Mouse (Mus musculus) midbrain, embryonic 16.5 days (tissue): ENCODE measurements around the gene Ttc21a. TPM values are rescaled to one million over a fixed set of nuclear protein-coding genes. Genes with fewer than 3 reads are reported as not detected.

Experiments
- ATAC-seq: fragments of 200-750 bp; cut with Nextera tagmentation; 2 replicates; pipeline ENCODE4 v1.8.0; 2017; ENCODE audit warnings: moderate TSS enrichment
- H3K27ac ChIP-seq: fragments of 300-500 bp; sonication (generic); 2 replicates; pipeline ENCODE4 v1.5.1; 2014; ENCODE audit warnings: mild to moderate bottlenecking, low read length, mixed read lengths
- H3K27me3 ChIP-seq: fragments of 300-500 bp; sonication (generic); 2 replicates; pipeline ENCODE4 v1.6.1; 2014; ENCODE audit warnings: low read depth, low read length, mixed read lengths; ENCODE audit not compliant: control insufficient read depth, insufficient read depth
- H3K36me3 ChIP-seq: fragments of 300-500 bp; sonication (generic); 2 replicates; pipeline ENCODE4 v1.6.1; 2014; ENCODE audit warnings: mild to moderate bottlenecking, low read length, moderate library complexity, mixed read lengths; ENCODE audit not compliant: control insufficient read depth, insufficient read depth
- H3K4me1 ChIP-seq: fragments of 300-500 bp; sonication (generic); 2 replicates; pipeline ENCODE4 v1.6.1; 2014; ENCODE audit warnings: mild to moderate bottlenecking, low read length, mixed read lengths; ENCODE audit not compliant: control insufficient read depth, insufficient read depth
- H3K4me2 ChIP-seq: fragments of 300-500 bp; sonication (generic); 2 replicates; pipeline ENCODE4 v1.6.1; 2014; ENCODE audit warnings: mild to moderate bottlenecking, low read length, mixed read lengths
- H3K4me3 ChIP-seq: fragments of 300-500 bp; sonication (generic); 2 replicates; pipeline ENCODE4 v1.5.1; 2014; ENCODE audit warnings: low read depth, mild to moderate bottlenecking, low read length, moderate library complexity, mixed read lengths
- H3K9ac ChIP-seq: fragments of 300-500 bp; sonication (generic); 2 replicates; pipeline ENCODE4 v1.6.1; 2014; ENCODE audit warnings: low read depth, low read length, mixed read lengths
- H3K9me3 ChIP-seq: fragments of 300-500 bp; sonication (generic); replicated peaks from 2 replicates; pipeline ENCODE4 v1.6.1; 2014; ENCODE audit warnings: mild to moderate bottlenecking, low read length, mixed read lengths; ENCODE audit not compliant: control insufficient read depth, poor library complexity, severe bottlenecking
- WGBS: fragments of 180-500 bp; shearing (Covaris S2); extraction: QIAGEN DNeasy Blood & Tissue Kit; methylation state at CpG from one replicate; pipeline ENCODE4 v1.1.7; 2014; 5-methylcytosine and 5-hydroxymethylcytosine counted together
- polyA plus RNA-seq: library from polyadenylated mRNA; unstranded; fragments of >200 nt; fragmentation: Nextera tagmentation; extraction: Ambion mirVana; gene quantifications from 2 replicates; pipeline ENCODE4 v1.2.1, GENCODE M21; 2015

The Ttc21a gene
- polyA plus RNA-seq, 1 experiment from 2014 or later = 1.0 TPM

DNA sequence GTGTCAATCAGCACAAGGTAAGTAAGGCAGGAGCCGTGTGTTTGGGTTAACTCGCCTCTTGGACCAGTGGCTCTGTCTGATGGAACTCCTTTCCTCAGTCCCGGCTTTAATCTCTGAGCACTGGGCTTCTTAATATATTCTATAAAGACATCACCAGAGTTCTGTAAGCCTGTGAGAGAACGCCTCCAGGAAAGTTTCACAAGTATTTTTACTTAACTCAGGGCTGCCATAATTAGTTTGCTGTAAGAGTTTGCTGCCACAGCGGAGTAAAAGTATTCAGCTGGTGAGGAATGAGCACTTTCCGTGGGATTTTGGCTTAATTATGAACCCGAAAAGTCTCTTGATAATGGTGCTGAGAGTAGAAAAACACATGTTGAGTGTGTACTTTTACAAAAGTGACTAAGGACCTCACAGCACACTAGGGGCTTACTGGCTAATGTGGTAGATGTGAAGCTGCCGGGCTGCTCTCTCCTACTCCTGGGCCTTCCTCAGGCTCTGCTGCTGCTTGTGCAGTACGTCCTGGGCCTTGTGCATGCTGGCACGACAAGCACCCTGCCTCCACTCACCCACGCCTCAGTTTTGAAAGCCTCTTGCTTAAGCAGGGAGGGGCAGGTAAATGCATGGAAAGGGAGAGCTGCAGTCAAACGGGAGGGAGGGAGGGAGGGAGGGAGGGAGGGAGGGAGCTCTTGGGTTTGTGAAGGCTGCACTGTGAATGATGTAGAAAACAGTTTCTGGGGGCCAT lies 34.8 kb upstream of the Ttc21a start:
- H3K36me3 ChIP-seq = peaks cover 25% of the 10 kb centered on the region
- no peak overlapping the region for H3K27ac ChIP-seq
- no peaks in the 10 kb centered on the region for H3K4me1 ChIP-seq
- no peaks in the 10 kb centered on the region for H3K9me3 ChIP-seq
- no peak overlapping the region for H3K4me2 ChIP-seq
- no peak overlapping the region for H3K9ac ChIP-seq
- 90% methylated on average over 11 of the region's 12 CpGs for WGBS
- no peak overlapping the region for H3K4me3 ChIP-seq
- ATAC-seq = no peak
- no peaks in the 10 kb centered on the region for H3K27me3 ChIP-seq

DNA sequence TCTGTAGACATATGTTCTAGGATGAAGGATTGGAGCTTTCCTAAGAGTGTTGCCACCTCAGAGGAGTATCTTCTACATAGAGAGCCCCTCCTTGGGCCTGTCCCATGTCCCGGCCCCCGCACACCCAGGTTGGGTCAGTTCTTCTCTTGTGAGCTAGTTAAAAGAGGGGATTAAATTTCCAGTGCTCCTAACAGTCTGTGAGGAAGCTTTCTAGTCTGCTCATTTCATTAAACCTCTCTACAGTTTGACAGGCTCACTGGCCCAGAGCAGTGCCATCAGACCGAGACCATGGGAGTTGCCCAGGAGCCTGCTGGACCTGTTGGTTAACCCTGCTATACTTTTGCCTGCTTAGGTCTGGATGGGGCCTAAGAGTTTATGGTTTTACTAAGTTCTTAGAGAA lies 28.7 kb upstream of the Ttc21a start:
- H3K4me2 ChIP-seq = no peak overlapping the region
- H3K27me3 ChIP-seq = no peaks in the 10 kb centered on the region
- ATAC-seq = no peak
- no peaks in the 10 kb centered on the region for H3K4me1 ChIP-seq
- 98% methylated on average over 3 of the region's 3 CpGs for WGBS
- no peak overlapping the region for H3K27ac ChIP-seq
- no peaks in the 10 kb centered on the region for H3K9me3 ChIP-seq
- H3K36me3 ChIP-seq = peaks cover 62% of the 10 kb centered on the region
- no peak overlapping the region for H3K4me3 ChIP-seq
- no peak overlapping the region for H3K9ac ChIP-seq

DNA sequence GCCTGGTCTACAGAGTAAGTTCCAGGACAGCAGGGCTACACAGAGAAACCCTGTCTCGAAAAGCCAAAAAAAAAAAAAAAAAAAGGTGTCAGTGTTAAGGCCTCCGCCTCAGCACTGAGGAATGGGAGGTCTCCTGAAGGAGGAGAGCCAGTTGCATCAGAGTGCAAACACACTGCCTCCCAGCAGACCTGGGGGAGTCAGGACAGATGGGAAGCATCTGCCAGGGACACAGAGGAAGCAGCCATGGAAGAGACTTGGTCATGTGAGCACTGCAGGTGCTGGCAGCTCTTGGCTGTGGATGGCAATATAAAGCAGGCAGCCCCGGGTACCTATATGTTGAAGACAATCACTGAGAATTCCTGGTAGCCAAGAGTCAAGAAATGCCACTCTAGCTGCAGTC lies 27.5 kb upstream of the Ttc21a start:
- Histone ChIP-seq H3K27ac (no peak overlapping the region), H3K9me3 (no peaks in the 10 kb centered on the region), H3K27me3 (no peaks in the 10 kb centered on the region), H3K36me3 (peaks cover 61% of the 10 kb centered on the region), H3K4me2 (no peak overlapping the region), H3K4me3 (no peak overlapping the region), H3K4me1 (no peaks in the 10 kb centered on the region), H3K9ac (no peak overlapping the region)
- ATAC-seq = no peak
- WGBS = 94% methylated on average over 3 of the region's 3 CpGs

DNA sequence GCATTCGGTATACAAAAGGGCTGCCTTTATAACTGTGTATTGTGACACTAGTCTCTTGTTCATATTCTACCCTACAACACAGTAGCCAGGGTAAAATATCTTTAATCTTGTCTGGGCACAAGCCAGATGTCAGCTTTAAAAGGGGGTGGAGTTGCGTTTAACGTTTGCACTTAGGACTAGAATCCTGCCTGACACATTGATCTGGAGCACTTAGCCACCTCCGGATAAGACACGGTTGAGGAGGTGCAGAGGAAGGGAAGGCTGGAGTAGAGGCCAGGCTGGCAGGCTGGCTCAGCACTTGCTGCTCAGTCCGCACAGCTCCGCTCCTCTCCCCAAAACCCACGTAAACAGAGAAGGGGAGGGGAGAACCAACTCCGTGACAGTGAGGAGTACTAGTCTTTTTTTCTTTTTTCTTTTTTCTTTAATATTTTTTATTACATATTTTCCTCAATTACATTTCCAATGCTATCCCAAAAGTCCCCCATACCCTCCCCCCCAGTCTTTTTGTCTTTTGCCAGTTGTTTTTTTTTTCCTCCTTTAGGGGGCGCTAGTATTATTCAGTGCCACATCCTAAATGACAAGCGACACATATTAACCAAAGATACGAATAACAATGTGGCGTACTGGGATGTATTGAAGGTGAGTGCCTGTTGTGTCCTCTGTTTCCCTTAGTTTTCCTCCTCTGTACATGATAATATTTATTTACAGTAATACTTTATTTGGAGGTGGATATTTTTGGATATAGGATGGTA lies 24.1 kb upstream of the Ttc21a start:
- Histone ChIP-seq H3K9ac (no peak overlapping the region), H3K36me3 (peaks cover 48% of the 10 kb centered on the region), H3K4me3 (no peak overlapping the region), H3K4me1 (no peaks in the 10 kb centered on the region), H3K27me3 (no peaks in the 10 kb centered on the region), H3K27ac (no peak overlapping the region), H3K4me2 (no peak overlapping the region), H3K9me3 (no peaks in the 10 kb centered on the region)
- 76% methylated on average over 13 of the region's 13 CpGs for WGBS
- ATAC-seq = no peak

DNA sequence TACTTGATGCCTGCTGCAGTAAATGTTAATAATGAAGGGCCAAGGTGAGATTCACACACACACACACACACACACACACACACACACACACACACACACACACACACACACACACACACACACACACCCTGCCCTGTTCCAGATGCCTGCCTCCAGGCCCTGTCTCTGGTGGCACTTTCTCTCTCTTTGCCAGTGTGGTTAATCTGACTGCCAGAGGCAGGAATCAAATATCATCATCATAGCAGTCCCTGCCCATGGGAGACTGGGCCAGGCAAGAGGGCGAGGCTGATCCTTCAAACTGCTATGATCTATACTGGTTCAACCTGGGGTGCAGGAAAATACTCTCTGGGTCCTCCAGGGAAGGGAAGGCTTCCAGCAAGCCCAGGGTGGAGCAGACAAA lies 17.5 kb upstream of the Ttc21a start:
- H3K9me3 ChIP-seq = no peaks in the 10 kb centered on the region
- no peak for ATAC-seq
- 88% methylated on average over 1 of the region's 1 CpGs for WGBS
- H3K4me2 ChIP-seq = no peak overlapping the region
- peaks cover 40% of the 10 kb centered on the region for H3K36me3 ChIP-seq
- no peaks in the 10 kb centered on the region for H3K27me3 ChIP-seq
- no peak overlapping the region for H3K4me3 ChIP-seq
- H3K9ac ChIP-seq = no peak overlapping the region
- no peaks in the 10 kb centered on the region for H3K4me1 ChIP-seq
- H3K27ac ChIP-seq = no peak overlapping the region

DNA sequence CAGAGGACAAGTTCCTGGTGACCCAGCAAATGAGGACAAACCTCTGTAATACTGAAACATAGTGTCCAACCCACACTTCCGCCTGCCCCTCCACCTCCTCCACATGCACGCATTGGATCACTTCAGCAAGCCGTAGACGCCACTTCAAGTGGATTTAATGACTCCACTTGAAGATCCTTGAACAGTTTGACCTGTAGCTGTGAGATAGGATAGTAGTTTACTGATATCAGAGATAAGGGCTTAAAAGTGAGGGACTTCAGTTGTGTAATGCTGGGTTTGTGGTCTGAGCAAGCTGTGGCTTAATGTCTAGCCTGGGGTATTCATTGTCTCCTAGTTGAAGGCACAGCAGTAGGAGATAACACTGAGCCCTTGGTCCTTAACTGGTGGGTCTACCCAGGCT lies 13.9 kb upstream of the Ttc21a start:
- H3K27me3 ChIP-seq = no peaks in the 10 kb centered on the region
- H3K9me3 ChIP-seq = no peaks in the 10 kb centered on the region
- no peak overlapping the region for H3K27ac ChIP-seq
- no peaks in the 10 kb centered on the region for H3K4me1 ChIP-seq
- WGBS = 91% methylated on average over 4 of the region's 4 CpGs
- no peak overlapping the region for H3K4me2 ChIP-seq
- H3K9ac ChIP-seq = no peak overlapping the region
- H3K36me3 ChIP-seq = peaks cover 61% of the 10 kb centered on the region
- no peak for ATAC-seq
- no peak overlapping the region for H3K4me3 ChIP-seq

DNA sequence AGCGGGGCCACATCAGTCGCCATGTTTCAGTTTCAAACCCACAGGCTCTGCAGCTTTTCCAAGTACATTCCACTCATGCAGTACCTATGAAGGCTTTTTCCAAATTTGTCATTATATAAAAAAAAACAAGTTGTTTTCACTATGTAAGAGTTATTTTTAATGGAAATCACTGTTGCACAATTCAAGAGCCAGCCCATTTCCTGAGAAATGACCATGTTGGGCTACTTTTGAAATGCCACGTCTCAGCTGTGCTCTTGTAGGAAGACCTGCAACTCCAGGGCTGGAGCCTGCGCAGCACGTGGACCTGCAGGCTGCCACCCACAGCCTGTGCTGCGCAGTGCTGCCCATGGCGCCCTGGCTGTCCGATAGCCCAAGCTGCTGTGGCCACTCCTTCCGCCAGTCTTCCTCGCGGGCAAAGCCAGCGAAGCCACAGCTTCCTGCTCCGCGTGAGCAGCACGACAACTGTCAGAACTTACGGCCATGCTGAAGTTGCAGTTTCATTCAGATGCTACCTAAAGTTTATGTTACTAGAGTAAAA lies 12.2 kb upstream of the Ttc21a start:
- no peaks in the 10 kb centered on the region for H3K27me3 ChIP-seq
- no peak overlapping the region for H3K27ac ChIP-seq
- peaks cover 55% of the 10 kb centered on the region for H3K36me3 ChIP-seq
- WGBS = 93% methylated on average over 16 of the region's 16 CpGs
- H3K9ac ChIP-seq = no peak overlapping the region
- H3K9me3 ChIP-seq = no peaks in the 10 kb centered on the region
- no peak overlapping the region for H3K4me2 ChIP-seq
- ATAC-seq = no peak
- no peak overlapping the region for H3K4me3 ChIP-seq
- H3K4me1 ChIP-seq = no peaks in the 10 kb centered on the region

DNA sequence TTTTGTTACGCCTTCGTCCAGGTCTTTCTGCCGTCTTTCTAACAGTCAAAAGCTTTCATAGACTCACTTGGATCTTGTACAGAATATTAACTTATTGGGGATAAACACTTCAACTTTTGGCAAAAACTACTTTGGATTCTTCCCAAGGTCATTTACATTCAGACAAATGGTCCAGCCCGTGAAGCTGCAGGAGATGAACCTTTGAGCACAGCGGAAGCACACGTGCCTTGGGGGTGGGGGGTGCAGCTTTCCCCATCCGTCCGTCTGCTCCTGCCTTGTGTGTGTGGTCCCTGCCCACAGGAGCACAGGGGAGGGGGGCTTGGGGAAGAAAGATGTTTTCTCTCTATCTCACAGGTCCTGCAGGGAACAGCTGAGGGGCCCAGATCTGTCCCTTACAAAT lies 11.7 kb upstream of the Ttc21a start:
- 77% methylated on average over 8 of the region's 8 CpGs for WGBS
- ATAC-seq = no peak
- Histone ChIP-seq H3K27me3 (no peaks in the 10 kb centered on the region), H3K36me3 (peaks cover 55% of the 10 kb centered on the region), H3K27ac (no peak overlapping the region), H3K4me1 (no peaks in the 10 kb centered on the region), H3K4me3 (no peak overlapping the region), H3K9me3 (no peaks in the 10 kb centered on the region), H3K9ac (no peak overlapping the region), H3K4me2 (no peak overlapping the region)

DNA sequence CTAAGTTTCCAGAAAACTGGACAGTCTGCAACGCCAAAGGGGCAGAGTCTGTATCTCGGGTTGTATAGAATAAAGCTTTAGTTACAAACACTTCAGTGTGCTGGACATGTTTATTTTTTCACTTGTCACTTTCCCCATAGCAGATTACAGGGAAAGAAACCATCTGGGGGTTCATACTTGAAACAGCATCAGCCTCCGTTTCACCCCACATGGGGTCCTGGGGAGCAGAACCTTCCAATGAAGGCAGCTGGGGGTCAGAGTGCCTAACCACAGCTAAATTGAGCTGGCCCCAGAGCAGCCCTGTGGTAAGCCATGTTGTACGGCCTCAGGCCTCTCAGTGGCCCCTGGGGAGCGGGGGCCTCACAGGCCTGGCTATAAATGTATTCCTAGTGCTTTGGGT lies 10.9 kb upstream of the Ttc21a start:
- Histone ChIP-seq H3K4me3 (no peak overlapping the region), H3K27ac (no peak overlapping the region), H3K4me2 (no peak overlapping the region), H3K36me3 (peaks cover 58% of the 10 kb centered on the region), H3K9me3 (no peaks in the 10 kb centered on the region), H3K9ac (no peak overlapping the region), H3K4me1 (no peaks in the 10 kb centered on the region), H3K27me3 (no peaks in the 10 kb centered on the region)
- WGBS = 90% methylated on average over 5 of the region's 5 CpGs
- ATAC-seq = no peak
